Mouse (Mus musculus): ENCODE measurements around the gene Oxld1.

- TF ChIP-seq KAT2A (IDR thresholded peaks at IDR 0.05; ENCODE audit: insufficient replicate concordance, low read length): no peak
- no peak for TF ChIP-seq POLR2A (IDR thresholded peaks at IDR 0.05; ENCODE audit: low read depth, low read length)
- no peak for TF ChIP-seq CTCF (conservative IDR thresholded peaks at IDR 0.05 in 1 of 2, IDR thresholded peaks at IDR 0.05 in 1 of 2; ENCODE audit: low read depth in 2 of 2, low read length in 2 of 2)
- no peak for TF ChIP-seq GABPA (IDR thresholded peaks at IDR 0.05; ENCODE audit: insufficient replicate concordance, low read depth, low read length)
- TF ChIP-seq EP300 (IDR thresholded peaks at IDR 0.05; ENCODE audit: low read length): no peak
- no peak for TF ChIP-seq USF1 (IDR thresholded peaks at IDR 0.05; ENCODE audit: low read depth, low read length)
- TF ChIP-seq ELF1 (IDR thresholded peaks at IDR 0.05; ENCODE audit: low read depth, low read length): no peak
- TF ChIP-seq ZC3H11A (IDR thresholded peaks at IDR 0.05; ENCODE audit: low read depth, low read length): no peak
- no peak for TF ChIP-seq MAFK (IDR thresholded peaks at IDR 0.05; ENCODE audit: insufficient replicate concordance, low read length)
- TF ChIP-seq MAX (IDR thresholded peaks at IDR 0.05; ENCODE audit: low read length): no peak
- no peak for TF ChIP-seq HCFC1 (IDR thresholded peaks at IDR 0.05; ENCODE audit: low read depth, low read length)
- TF ChIP-seq ZMIZ1 (IDR thresholded peaks at IDR 0.05; ENCODE audit: low read depth, low read length): no peak
- TF ChIP-seq ETS1 (conservative IDR thresholded peaks at IDR 0.05; ENCODE audit: low read depth, low read length): no peak
- no peak for TF ChIP-seq ZNF384 (IDR thresholded peaks at IDR 0.05; ENCODE audit: low read depth, low read length)
These were observed 2.9 kb downstream of the Oxld1 start for GRCm38 (mm10) chr11:120454965-120455364.

Measured in CH12.LX (cell line).